Mouse (Mus musculus): ENCODE measurements around the gene Rhbdf1. TPM values are rescaled to one million over a fixed set of nuclear protein-coding genes. Genes with fewer than 3 reads are reported as not detected.

The Rhbdf1 gene
- total and polyA plus RNA-seq, 2 experiments from 2014 or later, result 21.9 to 69.2 TPM

GRCm38 (mm10) chr11:32194086-32194485, 28.0 kb downstream of the Rhbdf1 start:
- Histone ChIP-seq H3K4me2 (ENCODE audit: low read depth, low read length) (no peak overlapping the region), H3K9ac (replicated peaks; ENCODE audit: low read depth, low read length) (no peak overlapping the region), H3K27ac (ENCODE audit: low read depth) (no peak overlapping the region), H3K4me3 (ENCODE audit: low read depth, low read length) (no peak overlapping the region), H3K9me3 (replicated peaks; ENCODE audit: control insufficient read depth, low read length) (no peaks in the 10 kb centered on the region), H3K27me3 (ENCODE audit: control insufficient read depth, insufficient read depth, low read length) (no peaks in the 10 kb centered on the region), H3K36me3 (replicated peaks; ENCODE audit: control insufficient read depth, insufficient read depth, low read length) (no peaks in the 10 kb centered on the region), H3K4me1 (ENCODE audit: control insufficient read depth, insufficient read depth) (no peaks in the 10 kb centered on the region; the same call in 1 of the 2 replicates)
- 73% methylated on average over 10 of the region's 10 CpGs for WGBS
- no peak for TF ChIP-seq EP300 (IDR thresholded peaks at IDR 0.05; ENCODE audit: low read depth)
- TF ChIP-seq CTCF (IDR thresholded peaks at IDR 0.05; ENCODE audit: low read depth), result no peak
- DNase-seq (ENCODE audit: low spot score), result no peak
- no peak for ATAC-seq (ENCODE audit: insufficient read depth, low read depth)

DNA sequence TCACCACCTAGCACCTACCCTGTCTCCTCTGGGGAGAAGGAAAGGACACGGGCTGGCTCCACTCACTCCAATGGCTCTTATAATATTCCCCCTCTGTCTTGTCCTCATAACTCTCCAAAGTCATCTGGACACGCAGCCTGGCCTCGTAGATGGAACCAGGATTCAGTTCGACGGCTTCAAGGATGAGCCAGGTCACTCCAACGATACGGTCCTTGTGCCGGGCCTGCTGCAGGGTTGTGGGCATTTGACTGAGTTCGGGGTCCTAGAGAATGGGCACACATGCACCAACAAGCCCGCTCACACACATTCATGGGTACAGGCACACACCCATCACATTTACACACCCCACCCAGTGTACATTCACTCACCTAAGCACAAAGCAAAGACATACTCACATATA, 28.9 kb downstream of the Rhbdf1 start:
- H3K4me3 ChIP-seq (ENCODE audit: low read depth, low read length), result no peak overlapping the region
- WGBS, result 91% methylated on average over 10 of the region's 10 CpGs
- no peaks in the 10 kb centered on the region for H3K9me3 ChIP-seq (replicated peaks; ENCODE audit: control insufficient read depth, low read length)
- H3K36me3 ChIP-seq (replicated peaks; ENCODE audit: control insufficient read depth, insufficient read depth, low read length), result no peaks in the 10 kb centered on the region
- H3K27me3 ChIP-seq (ENCODE audit: control insufficient read depth, insufficient read depth, low read length), result no peaks in the 10 kb centered on the region
- H3K27ac ChIP-seq (ENCODE audit: low read depth), result no peak overlapping the region
- H3K4me1 ChIP-seq (ENCODE audit: control insufficient read depth, insufficient read depth), result no peaks in the 10 kb centered on the region; the same call in 1 of the 2 replicates
- ATAC-seq (ENCODE audit: insufficient read depth, low read depth) (no peak), DNase-seq (ENCODE audit: low spot score) (no peak)
- no peak overlapping the region for H3K9ac ChIP-seq (replicated peaks; ENCODE audit: low read depth, low read length)
- TF ChIP-seq EP300 (IDR thresholded peaks at IDR 0.05; ENCODE audit: low read depth) (no peak), CTCF (IDR thresholded peaks at IDR 0.05; ENCODE audit: low read depth) (no peak)
- H3K4me2 ChIP-seq (ENCODE audit: low read depth, low read length), result no peak overlapping the region

GRCm38 (mm10) chr11:32190603-32191110, 31.4 kb downstream of the Rhbdf1 start:
- WGBS, result 60% methylated on average over 13 of the region's 13 CpGs
- Histone ChIP-seq H3K27me3 (ENCODE audit: control insufficient read depth, insufficient read depth, low read length) (no peaks in the 10 kb centered on the region), H3K9me3 (replicated peaks; ENCODE audit: control insufficient read depth, low read length) (no peaks in the 10 kb centered on the region), H3K27ac (ENCODE audit: low read depth) (no peak overlapping the region), H3K9ac (replicated peaks; ENCODE audit: low read depth, low read length) (no peak overlapping the region), H3K4me1 (ENCODE audit: control insufficient read depth, insufficient read depth) (no peaks in the 10 kb centered on the region; the same call in 1 of the 2 replicates), H3K36me3 (replicated peaks; ENCODE audit: control insufficient read depth, insufficient read depth, low read length) (no peaks in the 10 kb centered on the region), H3K4me3 (ENCODE audit: low read depth, low read length) (no peak overlapping the region), H3K4me2 (ENCODE audit: low read depth, low read length) (no peak overlapping the region)
- ATAC-seq (ENCODE audit: insufficient read depth, low read depth) (no peak), DNase-seq (ENCODE audit: low spot score) (no peak)
- TF ChIP-seq EP300 (IDR thresholded peaks at IDR 0.05; ENCODE audit: low read depth), result no peak

DNA sequence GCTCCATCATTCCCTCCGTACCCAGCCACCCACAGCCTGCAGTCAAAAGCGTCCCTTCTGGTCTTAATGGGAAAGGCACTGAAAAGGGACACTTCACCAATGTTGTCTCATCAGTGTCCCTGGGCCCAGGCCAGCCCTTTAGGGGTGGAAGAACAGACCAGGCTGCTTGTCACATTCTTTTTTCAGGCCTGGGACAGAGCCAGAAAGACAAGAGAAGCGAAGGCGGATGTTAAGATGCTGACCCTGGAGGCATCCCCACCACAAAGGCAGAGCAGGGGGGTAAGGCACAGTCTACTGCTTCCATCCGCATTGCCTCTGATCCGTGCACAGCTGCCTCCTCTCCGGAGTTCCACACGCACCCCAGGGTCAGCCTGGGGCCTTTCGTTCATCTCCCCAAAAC, 32.0 kb downstream of the Rhbdf1 start:
- no peak for TF ChIP-seq CTCF (IDR thresholded peaks at IDR 0.05; ENCODE audit: low read depth)
- TF ChIP-seq EP300 (IDR thresholded peaks at IDR 0.05; ENCODE audit: low read depth), result no peak
- H3K4me2 ChIP-seq (ENCODE audit: low read depth, low read length), result no peak overlapping the region
- ATAC-seq (ENCODE audit: insufficient read depth, low read depth) (no peak), DNase-seq (ENCODE audit: low spot score) (no peak)
- H3K9me3 ChIP-seq (replicated peaks; ENCODE audit: control insufficient read depth, low read length), result no peaks in the 10 kb centered on the region
- WGBS, result 70% methylated on average over 9 of the region's 9 CpGs
- H3K36me3 ChIP-seq (replicated peaks; ENCODE audit: control insufficient read depth, insufficient read depth, low read length), result no peaks in the 10 kb centered on the region
- H3K27ac ChIP-seq (ENCODE audit: low read depth), result no peak overlapping the region
- no peak overlapping the region for H3K4me3 ChIP-seq (ENCODE audit: low read depth, low read length)
- H3K9ac ChIP-seq (replicated peaks; ENCODE audit: low read depth, low read length), result no peak overlapping the region
- H3K27me3 ChIP-seq (ENCODE audit: control insufficient read depth, insufficient read depth, low read length), result no peaks in the 10 kb centered on the region
- no peaks in the 10 kb centered on the region; the same call in 1 of the 2 replicates for H3K4me1 ChIP-seq (ENCODE audit: control insufficient read depth, insufficient read depth)

- Histone ChIP-seq H3K4me1 (ENCODE audit: control insufficient read depth, insufficient read depth) (no peaks in the 10 kb centered on the region; the same call in 1 of the 2 replicates), H3K9me3 (replicated peaks; ENCODE audit: control insufficient read depth, low read length) (no peaks in the 10 kb centered on the region), H3K36me3 (replicated peaks; ENCODE audit: control insufficient read depth, insufficient read depth, low read length) (no peaks in the 10 kb centered on the region), H3K4me3 (ENCODE audit: low read depth, low read length) (no peak overlapping the region), H3K27ac (ENCODE audit: low read depth) (no peak overlapping the region), H3K4me2 (ENCODE audit: low read depth, low read length) (no peak overlapping the region), H3K9ac (replicated peaks; ENCODE audit: low read depth, low read length) (no peak overlapping the region), H3K27me3 (ENCODE audit: control insufficient read depth, insufficient read depth, low read length) (no peaks in the 10 kb centered on the region)
- no peak for DNase-seq (ENCODE audit: low spot score)
- ATAC-seq (ENCODE audit: insufficient read depth, low read depth), result no peak
- WGBS, result 72% methylated on average over 5 of the region's 5 CpGs
- TF ChIP-seq EP300 (IDR thresholded peaks at IDR 0.05; ENCODE audit: low read depth) (no peak), CTCF (IDR thresholded peaks at IDR 0.05; ENCODE audit: low read depth) (no peak)
Measured at GRCm38 (mm10) chr11:32189434-32189833, 32.7 kb downstream of the Rhbdf1 start.

DNA sequence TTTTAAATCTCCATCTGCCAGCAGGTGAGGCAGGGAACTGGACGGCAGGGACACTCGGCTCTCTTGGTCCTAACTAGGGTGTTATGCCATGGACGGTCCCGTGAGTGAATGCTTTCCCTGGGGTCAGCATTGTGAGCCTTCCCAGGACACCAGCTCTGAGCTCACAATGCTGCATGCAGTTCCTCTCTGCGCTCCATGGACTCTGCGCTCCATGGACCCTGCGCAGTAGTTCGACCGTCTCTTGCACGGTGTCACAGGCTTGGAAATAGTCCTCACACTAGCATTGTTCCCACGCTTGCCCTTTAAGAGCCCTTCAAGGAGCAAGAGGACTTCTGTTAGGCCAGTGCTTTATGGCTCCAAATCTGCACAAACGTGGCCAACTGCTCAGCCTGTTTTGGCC, 33.2 kb downstream of the Rhbdf1 start:
- Histone ChIP-seq H3K27ac (ENCODE audit: low read depth) (no peak overlapping the region), H3K9ac (replicated peaks; ENCODE audit: low read depth, low read length) (no peak overlapping the region), H3K9me3 (replicated peaks; ENCODE audit: control insufficient read depth, low read length) (no peaks in the 10 kb centered on the region), H3K4me2 (ENCODE audit: low read depth, low read length) (no peak overlapping the region), H3K36me3 (replicated peaks; ENCODE audit: control insufficient read depth, insufficient read depth, low read length) (no peaks in the 10 kb centered on the region), H3K4me3 (ENCODE audit: low read depth, low read length) (no peak overlapping the region), H3K27me3 (ENCODE audit: control insufficient read depth, insufficient read depth, low read length) (no peaks in the 10 kb centered on the region), H3K4me1 (ENCODE audit: control insufficient read depth, insufficient read depth) (no peaks in the 10 kb centered on the region; the same call in 1 of the 2 replicates)
- no peak for DNase-seq (ENCODE audit: low spot score)
- no peak for ATAC-seq (ENCODE audit: insufficient read depth, low read depth)
- 83% methylated on average over 12 of the region's 12 CpGs for WGBS
- TF ChIP-seq CTCF (IDR thresholded peaks at IDR 0.05; ENCODE audit: low read depth), result no peak
- no peak for TF ChIP-seq EP300 (IDR thresholded peaks at IDR 0.05; ENCODE audit: low read depth)

Data from heart, postnatal 0 days (tissue).